Mouse (Mus musculus): Measurements from ENCODE around the gene Hecw2. TPM values are rescaled to one million over a fixed set of nuclear protein-coding genes. Genes with fewer than 3 reads are reported as not detected.

Hecw2 gene
- polyA plus RNA-seq (2014; fragmentation: Illumina TruSeq; extraction: RNeasy Lipid Tissue Mini Kit (QIAGEN cat#74804); ENCODE audit: low read depth, low replicate concordance), result 1.8 TPM

DNA sequence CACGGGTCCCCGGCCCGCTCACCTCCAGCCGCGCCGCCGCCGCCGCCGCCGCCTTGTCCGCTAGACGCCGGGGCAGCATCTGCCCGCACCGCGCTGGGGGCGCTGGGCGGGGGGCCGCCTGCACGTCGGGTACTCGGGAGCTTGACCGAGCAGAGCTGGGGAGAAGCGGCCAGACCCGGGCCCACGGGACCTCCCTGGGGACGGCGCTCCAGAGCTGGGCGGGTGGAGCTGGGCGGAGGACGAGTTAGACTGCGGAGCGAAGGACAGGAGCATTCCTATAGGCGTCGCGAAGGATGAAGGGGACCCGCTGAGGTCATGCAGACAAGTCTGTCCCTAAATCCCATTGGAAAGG lies at the start of gene Hecw2:
Gene Hecw2 (minus strand): TSS at position 215 of the 352 bp plus-strand sequence.

DNA sequence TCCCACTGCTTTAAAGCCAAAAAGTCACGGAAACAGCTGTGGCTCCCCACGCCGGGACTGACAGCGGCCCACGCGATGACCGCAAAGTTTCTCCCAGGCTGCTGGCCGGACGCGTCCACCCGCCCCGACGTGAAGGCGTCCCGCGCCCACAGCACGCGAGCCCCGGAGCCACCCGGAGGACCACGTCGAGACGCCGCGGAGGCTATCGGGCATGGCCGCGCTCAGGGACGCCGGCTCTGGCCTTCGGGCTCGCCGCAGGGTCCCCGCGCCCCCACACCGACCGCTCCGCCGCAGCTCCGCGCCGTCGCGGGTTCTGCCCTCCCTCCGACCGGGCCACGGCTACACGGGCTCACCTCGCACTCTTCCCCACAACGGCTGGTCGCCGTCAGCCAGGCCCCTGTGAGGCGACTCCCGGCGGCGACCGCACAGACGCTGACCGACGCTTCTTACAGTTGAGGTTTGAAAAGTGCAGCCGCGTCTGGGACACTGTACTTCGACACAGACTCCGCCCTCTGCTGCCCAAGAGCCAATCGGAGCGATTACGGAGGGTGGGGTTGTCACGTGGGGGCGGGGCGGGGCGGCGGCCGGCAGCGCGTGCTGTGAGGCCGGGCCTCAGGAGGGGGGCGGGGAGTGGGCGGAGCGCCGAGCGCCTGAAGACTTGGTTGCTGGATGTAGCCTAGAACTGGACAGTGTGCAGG lies 410.1 kb downstream of the Hecw2 start, which contains the start of gene Stk17b:
Gene Stk17b (minus strand): TSS at position 504 of the 698 bp plus-strand sequence.

Other genes starting within 250 kb of the Hecw2 start
- gene Ccdc150, start 55.5 kb upstream of the Hecw2 start, polyA plus RNA-seq (2014; fragmentation: Illumina TruSeq; extraction: RNeasy Lipid Tissue Mini Kit (QIAGEN cat#74804); ENCODE audit: low read depth, low replicate concordance), result 2.0 TPM
- 12.2 TPM for gene Gtf3c3, start 243.8 kb upstream of the Hecw2 start, polyA plus RNA-seq (2014; fragmentation: Illumina TruSeq; extraction: RNeasy Lipid Tissue Mini Kit (QIAGEN cat#74804); ENCODE audit: low read depth, low replicate concordance)

Data from adipose tissue, adult 10 weeks (tissue).